Mouse (Mus musculus) kidney, adult 2 months (tissue): ENCODE measurements around the gene Bax. TPM values are rescaled to one million over a fixed set of nuclear protein-coding genes. Genes with fewer than 3 reads are reported as not detected.

Experiments used
- DNase-seq: peaks from one replicate; pipeline ENCODE4 v3.0.0; 2021
- H3K27ac ChIP-seq: fragments of 200-500 bp; 2 replicates; pipeline ENCODE4 v1.5.1; 2012; ENCODE audit warnings: low read depth, low read length, control low read depth, inconsistent platforms; ENCODE audit not compliant: insufficient read depth
- H3K27me3 ChIP-seq: fragments of 200-500 bp; replicated peaks from 2 replicates; pipeline ENCODE4 v1.6.1; 2012; ENCODE audit warnings: mild to moderate bottlenecking, moderate library complexity, low read length, inconsistent platforms; ENCODE audit not compliant: control insufficient read depth, insufficient read depth
- H3K36me3 ChIP-seq: fragments of 200-500 bp; 2 replicates; pipeline ENCODE4 v1.6.1; 2012; ENCODE audit warnings: mild to moderate bottlenecking, moderate library complexity, low read length, inconsistent platforms; ENCODE audit not compliant: control insufficient read depth, insufficient read depth
- H3K4me1 ChIP-seq: fragments of 200-500 bp; 2 replicates; pipeline ENCODE4 v1.6.1; 2011; ENCODE audit warnings: low read length; ENCODE audit not compliant: control insufficient read depth, insufficient read depth
- H3K4me3 ChIP-seq: fragments of 200-500 bp; 2 replicates; pipeline ENCODE4 v1.5.1; 2011; ENCODE audit warnings: mild to moderate bottlenecking, low read depth, low read length, control low read depth; ENCODE audit not compliant: insufficient read depth
- CTCF ChIP-seq: fragments of 200-500 bp; conservative IDR thresholded peaks from 2 replicates; pipeline ENCODE4 v1.5.1; 2011; ENCODE audit warnings: low read depth, mild to moderate bottlenecking, control low read depth, low read length, moderate library complexity, mixed read lengths; ENCODE audit not compliant: insufficient read depth, insufficient read length
- POLR2A ChIP-seq: fragments of 200-500 bp; IDR thresholded peaks from one replicate; pipeline ENCODE4 v1.6.1; 2011; ENCODE audit warnings: low read depth, low read length, control low read depth
- WGBS: fragments of 180-500 bp; shearing (Covaris S2); methylation state at CpG from one replicate; pipeline ENCODE4 v1.1.7; 2018; 5-methylcytosine and 5-hydroxymethylcytosine counted together
- polyA plus RNA-seq: library from polyadenylated mRNA; depleted of rRNA; stranded (reverse); fragments of >200 nt; gene quantifications from 2 replicates; pipeline ENCODE4 v1.2.3, GENCODE M21; 2012; rRNA removed

The Bax gene
- polyA plus RNA-seq, 1 experiment = 104 TPM

DNA sequence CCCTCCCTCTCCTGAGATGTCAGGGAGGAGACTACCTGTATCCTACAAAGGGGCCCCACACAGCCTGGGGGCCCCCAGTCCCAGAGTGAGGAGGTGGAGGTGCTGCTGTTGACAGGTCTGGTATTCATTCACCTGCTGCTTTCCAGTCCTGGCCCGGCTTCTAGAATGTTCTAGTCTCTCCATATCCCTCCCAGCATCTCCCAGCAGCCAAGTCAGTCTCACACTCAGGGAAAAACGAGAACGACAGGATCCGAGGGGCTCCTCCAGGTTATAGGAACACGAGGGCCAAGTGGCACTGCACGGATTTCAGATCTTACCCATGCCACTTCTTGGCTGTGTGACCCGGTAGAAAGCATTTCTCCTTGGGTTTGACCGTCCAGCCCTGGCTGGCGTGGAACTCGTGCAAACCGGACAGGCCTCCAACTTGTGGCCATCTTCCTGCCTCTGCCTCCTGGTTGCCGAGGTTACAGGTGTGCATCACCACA, 51.9 kb downstream of the Bax start:
- DNase-seq = no peak
- Histone ChIP-seq H3K27me3 (no peaks in the 10 kb centered on the region), H3K4me3 (no peak overlapping the region), H3K27ac (no peak overlapping the region), H3K36me3 (no peaks in the 10 kb centered on the region), H3K4me1 (no peaks in the 10 kb centered on the region; the same call in 1 of the 2 replicates)
- WGBS = 47% methylated on average over 12 of the region's 12 CpGs
- TF ChIP-seq CTCF = no peak
- TF ChIP-seq POLR2A = no peak

DNA sequence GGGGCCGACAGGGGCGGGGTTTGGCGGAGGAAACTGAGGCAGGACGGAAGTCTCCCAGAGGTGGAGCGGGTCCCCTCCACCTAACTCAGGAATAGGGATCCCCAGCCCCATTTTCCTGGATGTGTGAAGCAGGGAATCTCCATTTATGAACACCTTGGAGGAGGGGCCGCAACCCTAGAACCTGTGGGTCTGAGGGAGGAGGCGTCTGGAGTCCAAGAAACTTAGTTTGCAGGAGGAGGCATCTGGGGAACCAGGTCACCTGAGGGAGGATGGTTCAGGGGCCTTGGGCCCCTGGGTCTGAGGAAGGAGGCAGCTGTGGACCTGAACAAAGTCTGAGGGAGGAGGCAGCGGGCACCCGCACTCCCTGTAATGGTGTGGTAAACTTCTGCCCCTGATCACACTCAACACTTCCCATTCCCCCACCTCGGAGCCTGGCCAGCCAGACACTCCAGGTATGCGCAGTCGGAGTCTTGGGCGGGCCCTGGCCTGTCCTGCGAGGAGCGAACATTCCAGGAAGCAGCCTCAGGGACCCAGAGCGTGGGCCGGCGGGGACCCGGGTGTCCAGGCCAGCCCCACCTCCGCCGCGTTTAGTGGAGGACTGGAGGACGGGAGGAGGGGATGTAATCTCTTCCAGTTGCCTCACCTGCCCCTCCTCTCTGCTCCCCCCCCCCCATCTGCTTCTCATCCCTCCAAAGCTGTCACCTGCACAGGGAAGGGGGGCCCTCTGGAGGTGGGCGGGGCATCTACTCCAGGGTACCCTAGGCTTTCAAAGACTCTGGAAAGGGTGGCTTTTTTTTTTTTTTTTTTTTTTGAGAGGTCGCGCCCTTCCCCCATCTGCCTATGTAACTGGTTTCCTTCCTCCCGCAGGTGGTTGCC, 52.6 kb downstream of the Bax start:
- no peak for DNase-seq
- Histone ChIP-seq H3K4me1 (no peaks in the 10 kb centered on the region; the same call in 1 of the 2 replicates), H3K4me3 (peak overlapping the region; percentile 38), H3K27ac (no peak overlapping the region), H3K27me3 (no peaks in the 10 kb centered on the region), H3K36me3 (no peaks in the 10 kb centered on the region)
- 3% methylated on average over 27 of the region's 27 CpGs for WGBS
- no peak for TF ChIP-seq POLR2A

GRCm38 (mm10) chr7:45413113-45413863, 53.4 kb downstream of the Bax start, which contains the start of gene Ntf5:
Ntf5 (plus strand) TSS chr7:45413695.
- Histone ChIP-seq H3K36me3 (no peaks in the 10 kb centered on the region), H3K4me1 (no peaks in the 10 kb centered on the region; the same call in 1 of the 2 replicates), H3K27me3 (no peaks in the 10 kb centered on the region), H3K4me3 (peak within 1 kb of the TSS; percentile 38), H3K27ac (no peak within 1 kb of the TSS)
- peak; percentile 27 for DNase-seq
- no peak for TF ChIP-seq POLR2A
- no peak for TF ChIP-seq CTCF
- 4% methylated on average over 45 of the region's 45 CpGs for WGBS

- DNase-seq = no peak
- Histone ChIP-seq H3K27ac (no peak overlapping the region), H3K4me1 (no peaks in the 10 kb centered on the region; the same call in 1 of the 2 replicates), H3K27me3 (no peaks in the 10 kb centered on the region), H3K36me3 (no peaks in the 10 kb centered on the region), H3K4me3 (no peak overlapping the region)
- 78% methylated on average over 2 of the region's 2 CpGs for WGBS
- no peak for TF ChIP-seq CTCF
- no peak for TF ChIP-seq POLR2A
Measured at GRCm38 (mm10) chr7:45412421-45412820, 54.3 kb downstream of the Bax start.

Other genes starting within 250 kb of the Bax start
- gene Cd37, start 227.8 kb downstream of the Bax start, polyA plus RNA-seq = 7.9 and 30.1 TPM in 2 replicates
- 0.05 TPM in 1 of 2 replicates, not detected in the other for gene Slc6a16, start 225.8 kb downstream of the Bax start, polyA plus RNA-seq
- gene Slc6a21, start 189.4 kb downstream of the Bax start, polyA plus RNA-seq = 0.14 and 0.19 TPM in 2 replicates
- gene Trpm4, start 133.1 kb downstream of the Bax start, polyA plus RNA-seq = 17.9 and 18.2 TPM in 2 replicates
- gene Hrc, start 131.6 kb downstream of the Bax start, polyA plus RNA-seq = 0.14 and 3.2 TPM in 2 replicates
- gene Ppfia3, start 99.9 kb downstream of the Bax start, polyA plus RNA-seq = 0.50 and 0.64 TPM in 2 replicates
- 2.7 and 3.9 TPM in 2 replicates for gene Lin7b, start 96.3 kb downstream of the Bax start, polyA plus RNA-seq
- 137 and 138 TPM in 2 replicates for gene Snrnp70, start 71.2 kb downstream of the Bax start, polyA plus RNA-seq
- gene Kcna7, start 61.2 kb downstream of the Bax start, polyA plus RNA-seq = 0.07 and 0.91 TPM in 2 replicates
- gene Ntf5, start 53.2 kb downstream of the Bax start, polyA plus RNA-seq = 0.44 and 0.58 TPM in 2 replicates
- gene Lhb, start 46.1 kb downstream of the Bax start, polyA plus RNA-seq = not detected in 2 replicates
- gene Gys1, start 32.1 kb downstream of the Bax start, polyA plus RNA-seq = 57.4 and 61.2 TPM in 2 replicates
- 36.3 and 42.7 TPM in 2 replicates for gene Ruvbl2, start 28.8 kb downstream of the Bax start, polyA plus RNA-seq
- gene Ftl1, start 7.0 kb downstream of the Bax start, polyA plus RNA-seq = 6,932 and 8,155 TPM in 2 replicates
- gene Tulp2, start 15.0 kb upstream of the Bax start, polyA plus RNA-seq = 0.20 and 0.46 TPM in 2 replicates
- gene Gm45808, start 19.9 kb upstream of the Bax start, polyA plus RNA-seq = 1.1 and 1.2 TPM in 2 replicates
- 6.0 and 6.1 TPM in 2 replicates for gene Dhdh, start 21.9 kb upstream of the Bax start, polyA plus RNA-seq
- 397 and 405 TPM in 2 replicates for gene Nucb1, start 43.5 kb upstream of the Bax start, polyA plus RNA-seq
- 26.6 and 28.2 TPM in 2 replicates for gene Ppp1r15a, start 59.4 kb upstream of the Bax start, polyA plus RNA-seq
- gene Plekha4, start 59.4 kb upstream of the Bax start, polyA plus RNA-seq = 4.6 and 5.9 TPM in 2 replicates
- 43.9 and 48.3 TPM in 2 replicates for gene Hsd17b14, start 88.0 kb upstream of the Bax start, polyA plus RNA-seq
- gene Bcat2, start 103.3 kb upstream of the Bax start, polyA plus RNA-seq = 185 and 188 TPM in 2 replicates
- gene Fgf21, start 148.6 kb upstream of the Bax start, polyA plus RNA-seq = not detected in 2 replicates
- 0.05 and 0.11 TPM in 2 replicates for gene Fut1, start 150.4 kb upstream of the Bax start, polyA plus RNA-seq
- gene Izumo1, start 154.9 kb upstream of the Bax start, polyA plus RNA-seq = 0.29 and 0.34 TPM in 2 replicates
- 19.9 and 20.4 TPM in 2 replicates for gene Rasip1, start 160.6 kb upstream of the Bax start, polyA plus RNA-seq
- 2.1 and 2.5 TPM in 2 replicates for gene Mamstr, start 173.1 kb upstream of the Bax start, polyA plus RNA-seq
- gene Fut2, start 199.5 kb upstream of the Bax start, polyA plus RNA-seq = not detected in 2 replicates
- 0.09 TPM in 1 of 2 replicates, not detected in the other for gene Ntn5, start 217.1 kb upstream of the Bax start, polyA plus RNA-seq
- gene Sec1, start 227.5 kb upstream of the Bax start, polyA plus RNA-seq = 0.22 and 0.23 TPM in 2 replicates
- gene Car11, start 232.9 kb upstream of the Bax start, polyA plus RNA-seq = 8.1 and 8.3 TPM in 2 replicates
- 106 and 116 TPM in 2 replicates for gene Dbp, start 238.2 kb upstream of the Bax start, polyA plus RNA-seq
- 955 and 1,014 TPM in 2 replicates for gene Rpl18, start 248.6 kb upstream of the Bax start, polyA plus RNA-seq